Mouse (Mus musculus) MEL (cell line): ENCODE data around the gene Prdm16. TPM values are rescaled to one million over a fixed set of nuclear protein-coding genes. Genes with fewer than 3 reads are reported as not detected.

ENCODE experiments used
- DNase-seq: peaks from one replicate; pipeline ENCODE4 v3.0.0; 2011; ENCODE audit warnings: low read depth, low spot score
- H3K27ac ChIP-seq: 2 replicates; pipeline ENCODE4 v1.5.1; 2012; ENCODE audit warnings: low read depth, mild to moderate bottlenecking, control low read depth, low read length, moderate library complexity; ENCODE audit not compliant: control insufficient read depth
- H3K27me3 ChIP-seq, 2 experiments: fragments of 150-350 bp in 1 of 2; sonication (generic) in 1 of 2; 2 replicates each; pipeline ENCODE4 v1.6.1; 2012; ENCODE audit warnings: low read length in 2 of 2, mild to moderate bottlenecking in 2 of 2, improper control_type of control experiment in 1 of 2, moderate library complexity in 1 of 2; ENCODE audit not compliant: insufficient read depth in 2 of 2, control insufficient read depth in 1 of 2
- H3K36me3 ChIP-seq, 2 experiments: 2 replicates each; pipeline ENCODE4 v1.6.1; 2012 to 2014; ENCODE audit warnings: low read length in 2 of 2, improper control_type of control experiment in 1 of 2, inconsistent platforms in 1 of 2, mild to moderate bottlenecking in 1 of 2; ENCODE audit not compliant: insufficient read depth in 2 of 2, control insufficient read depth in 1 of 2
- H3K4me1 ChIP-seq, 2 experiments: fragments of 150-350 bp in 1 of 2; sonication (generic) in 1 of 2; 2 replicates each; pipeline ENCODE4 v1.6.1; 2012; ENCODE audit warnings: low read length in 2 of 2, improper control_type of control experiment in 1 of 2, mild to moderate bottlenecking in 1 of 2; ENCODE audit not compliant: insufficient read depth in 2 of 2, control insufficient read depth in 1 of 2
- H3K4me3 ChIP-seq, 2 experiments: fragments of 150-350 bp in 1 of 2; sonication (generic) in 1 of 2; 2 replicates each; pipeline ENCODE4 v1.5.1; 2012; ENCODE audit warnings: low read depth in 2 of 2, low read length in 2 of 2, mild to moderate bottlenecking in 2 of 2, moderate library complexity in 2 of 2, control low read depth in 1 of 2, improper control_type of control experiment in 1 of 2; ENCODE audit not compliant: control insufficient read depth in 1 of 2, insufficient read depth in 1 of 2
- H3K79me2 ChIP-seq: 2 replicates; pipeline ENCODE4 v1.6.1; 2012; ENCODE audit warnings: mild to moderate bottlenecking, low read length, moderate library complexity; ENCODE audit not compliant: control insufficient read depth, poor library complexity, insufficient read depth
- H3K9ac ChIP-seq: 2 replicates; pipeline ENCODE4 v1.6.1; 2012; ENCODE audit warnings: low read depth, mild to moderate bottlenecking, control low read depth, low read length, moderate library complexity; ENCODE audit not compliant: control insufficient read depth, poor library complexity, severe bottlenecking
- H3K9me3 ChIP-seq: fragments of 150-350 bp; sonication (generic); replicated peaks from 2 replicates; pipeline ENCODE4 v1.6.1; 2012; ENCODE audit warnings: mild to moderate bottlenecking, low read length, improper control_type of control experiment, moderate library complexity; ENCODE audit not compliant: insufficient read depth
- BHLHE40 ChIP-seq: IDR thresholded peaks from 2 replicates; pipeline ENCODE4 v1.6.1; 2012; ENCODE audit warnings: low read depth, mild to moderate bottlenecking, inconsistent platforms, low read length, improper control_type of control experiment, borderline replicate concordance
- CTCF ChIP-seq, 3 experiments: IDR thresholded peaks in 2 of 3; conservative IDR thresholded peaks in 1 of 3; 2 replicates each; pipeline ENCODE4 v1.5.1; 2011 to 2012; ENCODE audit warnings: low read length in 3 of 3, low read depth in 2 of 3, mild to moderate bottlenecking in 2 of 3, improper control_type of control experiment in 1 of 3, inconsistent platforms in 1 of 3, mixed read lengths in 1 of 3, moderate library complexity in 1 of 3; ENCODE audit not compliant: control insufficient read depth in 1 of 3, insufficient read depth in 1 of 3, poor library complexity in 1 of 3, severe bottlenecking in 1 of 3
- E2F4 ChIP-seq: IDR thresholded peaks from 2 replicates; pipeline ENCODE4 v1.6.1; 2011; ENCODE audit warnings: low read depth, low read length, improper control_type of control experiment, borderline replicate concordance
- EP300 ChIP-seq, 2 experiments: IDR thresholded peaks; 2 replicates each; pipeline ENCODE4 v1.6.1; 2011; ENCODE audit warnings: improper control_type of control experiment in 2 of 2, low read length in 2 of 2, low read depth in 1 of 2, mild to moderate bottlenecking in 1 of 2
- ETS1 ChIP-seq: IDR thresholded peaks from 2 replicates; pipeline ENCODE4 v1.6.1; 2012; ENCODE audit warnings: low read depth, mild to moderate bottlenecking, inconsistent platforms, low read length, improper control_type of control experiment, moderate library complexity
- GATA1 ChIP-seq: IDR thresholded peaks from 2 replicates; pipeline ENCODE4 v1.6.1; 2011; ENCODE audit warnings: low read depth, low read length, improper control_type of control experiment
- HCFC1 ChIP-seq: IDR thresholded peaks from 2 replicates; pipeline ENCODE4 v1.6.1; 2012; ENCODE audit warnings: low read depth, mild to moderate bottlenecking, inconsistent platforms, low read length, improper control_type of control experiment, moderate library complexity
- KAT2A ChIP-seq: conservative IDR thresholded peaks from 2 replicates; pipeline ENCODE4 v1.6.1; 2012; ENCODE audit warnings: low read depth, low read length, improper control_type of control experiment, inconsistent platforms
- MAFK ChIP-seq: IDR thresholded peaks from 2 replicates; pipeline ENCODE4 v1.6.1; 2011; ENCODE audit warnings: low read depth, mild to moderate bottlenecking, low read length, improper control_type of control experiment, borderline replicate concordance
- MAX ChIP-seq: IDR thresholded peaks from 2 replicates; pipeline ENCODE4 v1.6.1; 2011; ENCODE audit warnings: low read length, improper control_type of control experiment
- MAZ ChIP-seq: IDR thresholded peaks from 2 replicates; pipeline ENCODE4 v1.6.1; 2012; ENCODE audit warnings: low read depth, mild to moderate bottlenecking, inconsistent platforms, low read length, improper control_type of control experiment
- MEF2A ChIP-seq: IDR thresholded peaks from 2 replicates; pipeline ENCODE4 v1.6.1; 2014; ENCODE audit warnings: low read depth, mild to moderate bottlenecking, inconsistent platforms, low read length, improper control_type of control experiment; ENCODE audit not compliant: poor library complexity, insufficient replicate concordance, severe bottlenecking; ENCODE audit errors: extremely low read depth
- MXI1 ChIP-seq: IDR thresholded peaks from 2 replicates; pipeline ENCODE4 v1.6.1; 2011; ENCODE audit warnings: mild to moderate bottlenecking, low read depth, low read length, improper control_type of control experiment
- MYB ChIP-seq: IDR thresholded peaks from 2 replicates; pipeline ENCODE4 v1.6.1; 2011; ENCODE audit warnings: mild to moderate bottlenecking, low read depth, low read length, improper control_type of control experiment
- MYC ChIP-seq: IDR thresholded peaks from 2 replicates; pipeline ENCODE4 v1.6.1; 2011; ENCODE audit warnings: low read depth, mild to moderate bottlenecking, low read length, improper control_type of control experiment, moderate library complexity
- NELFE ChIP-seq: IDR thresholded peaks from 2 replicates; pipeline ENCODE4 v1.6.1; 2011; ENCODE audit warnings: low read depth, low read length, improper control_type of control experiment
- POLR2A ChIP-seq, 2 experiments: IDR thresholded peaks; 2 replicates each; pipeline ENCODE4 v1.6.1; 2011 to 2012; ENCODE audit warnings: low read length in 2 of 2, mild to moderate bottlenecking in 2 of 2, control low read depth in 1 of 2, improper control_type of control experiment in 1 of 2, low read depth in 1 of 2, moderate library complexity in 1 of 2; ENCODE audit not compliant: control insufficient read depth in 1 of 2, insufficient read depth in 1 of 2, poor library complexity in 1 of 2
- POLR2AphosphoS2 ChIP-seq: IDR thresholded peaks from 2 replicates; pipeline ENCODE4 v1.6.1; 2011; ENCODE audit warnings: low read length, improper control_type of control experiment
- RCOR1 ChIP-seq: IDR thresholded peaks from 2 replicates; pipeline ENCODE4 v1.6.1; 2012; ENCODE audit warnings: low read depth, mild to moderate bottlenecking, inconsistent platforms, low read length, improper control_type of control experiment
- SIN3A ChIP-seq: IDR thresholded peaks from 2 replicates; pipeline ENCODE4 v1.6.1; 2012; ENCODE audit warnings: low read length, improper control_type of control experiment, inconsistent platforms
- SMC3 ChIP-seq: IDR thresholded peaks from 2 replicates; pipeline ENCODE4 v1.6.1; 2011; ENCODE audit warnings: low read depth, low read length, improper control_type of control experiment
- TCF12 ChIP-seq: IDR thresholded peaks from 2 replicates; pipeline ENCODE4 v1.6.1; 2014; ENCODE audit warnings: low read depth, mild to moderate bottlenecking, inconsistent platforms, low read length, improper control_type of control experiment, moderate library complexity
- UBTF ChIP-seq: IDR thresholded peaks from 2 replicates; pipeline ENCODE4 v1.6.1; 2012; ENCODE audit warnings: low read depth, mild to moderate bottlenecking, inconsistent platforms, low read length, improper control_type of control experiment, moderate library complexity, borderline replicate concordance; ENCODE audit not compliant: insufficient read depth
- USF1 ChIP-seq: IDR thresholded peaks from 2 replicates; pipeline ENCODE4 v1.6.1; 2014; ENCODE audit warnings: low read depth, mild to moderate bottlenecking, inconsistent platforms, low read length, improper control_type of control experiment, moderate library complexity
- ZKSCAN1 ChIP-seq: IDR thresholded peaks from 2 replicates; pipeline ENCODE4 v1.6.1; 2012; ENCODE audit warnings: low read depth, mild to moderate bottlenecking, inconsistent platforms, low read length, improper control_type of control experiment, moderate library complexity
- ZMIZ1 ChIP-seq: IDR thresholded peaks from 2 replicates; pipeline ENCODE4 v1.6.1; 2012; ENCODE audit warnings: low read depth, mild to moderate bottlenecking, inconsistent platforms, low read length, improper control_type of control experiment, moderate library complexity
- ZNF384 ChIP-seq: IDR thresholded peaks from 2 replicates; pipeline ENCODE4 v1.6.1; 2012; ENCODE audit warnings: low read depth, mild to moderate bottlenecking, inconsistent platforms, low read length, improper control_type of control experiment
- polyA plus RNA-seq, 2 experiments: library from polyadenylated mRNA; stranded (reverse) in 1 of 2; unstranded in 1 of 2; fragments of >175 nt in 1 of 2; fragments of >200 nt in 1 of 2; gene quantifications; 2 replicates each; pipeline versions ENCODE4 v1.2.1 to v1.2.4; 2012; ENCODE audit warnings: low replicate concordance in 2 of 2, low read depth in 1 of 2; ENCODE audit not compliant: insufficient read length in 2 of 2, insufficient read depth in 1 of 2, missing spikeins in 1 of 2
- total RNA-seq: library from RNA; depleted of rRNA; stranded (reverse); fragments of 300-350 nt; gene quantifications from 2 replicates; pipeline ENCODE4 v1.2.3, GENCODE M21; 2012

Gene Prdm16
- total and polyA plus RNA-seq, 3 experiments = not detected

- DNase-seq = no peak
- TF ChIP-seq USF1 = no peak
- no peak for TF ChIP-seq POLR2AphosphoS2
- no peak for TF ChIP-seq GATA1
- no peak for TF ChIP-seq UBTF
- TF ChIP-seq KAT2A = no peak
- no peak for TF ChIP-seq POLR2A (IDR thresholded peaks at IDR 0.05; ENCODE audit: control insufficient read depth in 1 of 2, insufficient read depth in 1 of 2, low read depth in 1 of 2, low read length in 2 of 2, poor library complexity in 1 of 2)
- TF ChIP-seq RCOR1 = no peak
- no peak for TF ChIP-seq MEF2A
- no peak for TF ChIP-seq CTCF (IDR thresholded peaks at IDR 0.05 in 2 of 3, conservative IDR thresholded peaks at IDR 0.05 in 1 of 3; ENCODE audit: control insufficient read depth in 1 of 3, insufficient read depth in 1 of 3, low read depth in 2 of 3, low read length in 3 of 3, poor library complexity in 1 of 3, severe bottlenecking in 1 of 3)
- no peak for TF ChIP-seq ZMIZ1
- TF ChIP-seq SIN3A = no peak
- TF ChIP-seq SMC3 = no peak
- TF ChIP-seq EP300 (IDR thresholded peaks at IDR 0.05; ENCODE audit: low read depth in 1 of 2, low read length in 2 of 2) = no peak
- TF ChIP-seq HCFC1 = no peak
- no peak for TF ChIP-seq MYB
- TF ChIP-seq ZKSCAN1 = no peak
- TF ChIP-seq ZNF384 = no peak
- TF ChIP-seq MXI1 = no peak
- TF ChIP-seq TCF12 = no peak
- no peak for TF ChIP-seq MYC
- H3K9ac ChIP-seq = no peak overlapping the region
- H3K79me2 ChIP-seq = no peaks in the 10 kb centered on the region
- H3K27me3 ChIP-seq = no peaks in the 10 kb centered on the region
- no peaks in the 10 kb centered on the region for H3K4me1 ChIP-seq
- no peak overlapping the region for H3K27ac ChIP-seq
- no peaks in the 10 kb centered on the region for H3K36me3 ChIP-seq
- no peaks in the 10 kb centered on the region for H3K9me3 ChIP-seq
- no peak overlapping the region for H3K4me3 ChIP-seq
Measured at GRCm38 (mm10) chr4:154496991-154497390, 139.7 kb downstream of the Prdm16 start.

GRCm38 (mm10) chr4:154496522-154496921, 140.2 kb downstream of the Prdm16 start:
- Histone ChIP-seq H3K79me2 (no peaks in the 10 kb centered on the region), H3K4me3 (no peak overlapping the region), H3K9ac (no peak overlapping the region), H3K27me3 (no peaks in the 10 kb centered on the region)
- no peak for DNase-seq
- TF ChIP-seq MYC (no peak), ZKSCAN1 (no peak), EP300 (IDR thresholded peaks at IDR 0.05; ENCODE audit: low read depth in 1 of 2, low read length in 2 of 2) (no peak), SIN3A (no peak), KAT2A (no peak), NELFE (no peak), MAFK (no peak), E2F4 (no peak), MAZ (no peak), POLR2AphosphoS2 (no peak), UBTF (no peak), ZMIZ1 (no peak), CTCF (IDR thresholded peaks at IDR 0.05 in 2 of 3, conservative IDR thresholded peaks at IDR 0.05 in 1 of 3; ENCODE audit: control insufficient read depth in 1 of 3, insufficient read depth in 1 of 3, low read depth in 2 of 3, low read length in 3 of 3, poor library complexity in 1 of 3, severe bottlenecking in 1 of 3) (no peak), MAX (no peak), ETS1 (no peak), BHLHE40 (no peak)
- TF ChIP-seq, all 39 proteins: peak for 0
- H3K36me3 ChIP-seq = no peaks in the 10 kb centered on the region
- H3K4me1 ChIP-seq = no peaks in the 10 kb centered on the region
- no peak overlapping the region for H3K27ac ChIP-seq
- H3K9me3 ChIP-seq = no peaks in the 10 kb centered on the region
